Mouse (Mus musculus): ENCODE results near the gene Ercc2.

DNA sequence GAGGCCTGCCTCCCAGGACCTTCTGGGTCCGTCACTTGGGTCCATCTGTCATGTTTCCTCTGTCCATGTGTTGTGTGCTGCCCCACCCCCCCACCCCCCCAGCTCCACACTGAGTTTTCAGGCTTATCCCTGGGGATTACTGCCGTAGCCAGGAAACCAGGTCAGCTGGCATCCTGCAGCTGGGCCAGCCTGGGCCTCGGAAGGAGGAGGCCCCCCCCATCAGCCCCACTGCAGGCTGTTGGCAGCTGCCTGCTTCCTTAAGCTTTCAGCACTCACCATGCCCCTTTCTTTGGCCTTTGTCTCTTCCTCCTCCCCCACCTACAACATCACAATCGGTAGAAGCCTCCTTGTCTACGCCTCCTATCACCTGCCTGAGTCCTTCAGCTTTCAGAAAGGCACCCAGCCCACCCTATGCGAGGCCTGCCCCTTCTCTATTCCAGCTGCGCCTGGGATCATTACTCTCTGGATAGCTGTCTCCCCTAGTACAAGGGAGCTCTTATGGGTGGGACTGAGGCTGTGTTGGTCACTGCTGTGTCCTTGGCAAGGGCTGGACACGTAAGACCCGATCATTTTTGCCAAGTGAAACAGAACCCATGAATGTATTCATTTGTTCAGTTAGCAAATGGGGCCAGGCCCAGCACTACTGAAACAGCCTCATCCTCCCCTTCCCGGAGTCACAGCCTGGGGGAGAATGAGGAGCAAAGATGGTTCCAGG lies 7.0 kb downstream of the Ercc2 start:
- TF ChIP-seq CTCF (IDR thresholded peaks at IDR 0.05; ENCODE audit: borderline replicate concordance, control insufficient read depth, extremely low read depth, insufficient read depth, low read length, poor library complexity) (no peak), POLR2A (IDR thresholded peaks at IDR 0.05; ENCODE audit: control insufficient read depth, extremely low read depth, insufficient read depth, low read length, poor library complexity) (no peak)
